Mouse (Mus musculus) neural tube, embryonic 14.5 days (tissue): ENCODE measurements at regions not wholly inside any gene's neighbourhood (a gene's known extent, or its start where the extent isn't known, plus 50 kb on each side); places are given as distances from the start of the nearest gene placed in this dataset.
A peak's percentile ranks its signal among the peaks of the same experiment; 100 is the strongest.

Source experiments
- ATAC-seq: fragments of 200-750 bp; cut with Nextera tagmentation; 2 replicates; pipeline ENCODE4 v1.8.0; 2017; ENCODE audit warnings: low read depth, mild to moderate bottlenecking, moderate TSS enrichment, moderate library complexity
- H3K27ac ChIP-seq: fragments of 300-500 bp; sonication (generic); 2 replicates; pipeline ENCODE4 v1.5.1; 2014; ENCODE audit warnings: low read depth, mild to moderate bottlenecking, control low read depth, low read length, moderate library complexity, mixed read lengths
- H3K27me3 ChIP-seq: fragments of 300-500 bp; sonication (generic); 2 replicates; pipeline ENCODE4 v1.6.1; 2014; ENCODE audit warnings: low read length; ENCODE audit not compliant: control insufficient read depth, insufficient read depth
- H3K36me3 ChIP-seq: fragments of 300-500 bp; sonication (generic); 2 replicates; pipeline ENCODE4 v1.6.1; 2014; ENCODE audit warnings: low read length, mixed read lengths; ENCODE audit not compliant: control insufficient read depth, insufficient read depth
- H3K4me1 ChIP-seq: fragments of 300-500 bp; sonication (generic); 2 replicates; pipeline ENCODE4 v1.6.1; 2014; ENCODE audit warnings: low read length; ENCODE audit not compliant: control insufficient read depth, insufficient read depth
- H3K4me2 ChIP-seq: fragments of 300-500 bp; sonication (generic); 2 replicates; pipeline ENCODE4 v1.6.1; 2014; ENCODE audit warnings: mild to moderate bottlenecking, low read depth, low read length, control low read depth
- H3K4me3 ChIP-seq: fragments of 300-500 bp; sonication (generic); 2 replicates; pipeline ENCODE4 v1.5.1; 2014; ENCODE audit warnings: low read depth, low read length, control low read depth, mixed read lengths
- H3K9ac ChIP-seq: fragments of 300-500 bp; sonication (generic); replicated peaks from 2 replicates; pipeline ENCODE4 v1.6.1; 2014; ENCODE audit warnings: low read depth, mild to moderate bottlenecking, control low read depth, low read length, mixed read lengths
- H3K9me3 ChIP-seq: fragments of 300-500 bp; sonication (generic); 2 replicates; pipeline ENCODE4 v1.6.1; 2016; ENCODE audit warnings: low read length; ENCODE audit not compliant: control insufficient read depth
- WGBS: fragments of 180-500 bp; shearing (Covaris S2); extraction: QIAGEN DNeasy Blood & Tissue Kit; methylation state at CpG from one replicate; pipeline ENCODE4 v1.1.7; 2014; 5-methylcytosine and 5-hydroxymethylcytosine counted together

- peak; percentile 89 for ATAC-seq
- no peaks in the 10 kb centered on the region for H3K36me3 ChIP-seq
Measured at GRCm38 (mm10) chr2:95891566-95891965, 426.4 kb upstream of the Lrrc4c start.

GRCm38 (mm10) chr2:95905026-95905425 lies 412.9 kb upstream of the Lrrc4c start:
- Histone ChIP-seq H3K4me3 (no peak overlapping the region), H3K9me3 (no peaks in the 10 kb centered on the region), H3K27ac (no peak overlapping the region), H3K4me2 (no peak overlapping the region), H3K9ac (no peak overlapping the region), H3K27me3 (no peaks in the 10 kb centered on the region), H3K4me1 (no peaks in the 10 kb centered on the region), H3K36me3 (no peaks in the 10 kb centered on the region)
- no peak for ATAC-seq
- 71% methylated on average over 4 of the region's 4 CpGs for WGBS

More at GRCm38 (mm10) chr2:95891566-95891965, 426.4 kb upstream of the Lrrc4c start:
- Histone ChIP-seq H3K4me3 (no peak overlapping the region), H3K27me3 (no peaks in the 10 kb centered on the region), H3K27ac (no peak overlapping the region), H3K4me2 (no peak overlapping the region), H3K4me1 (no peaks in the 10 kb centered on the region), H3K9me3 (no peaks in the 10 kb centered on the region), H3K9ac (no peak overlapping the region)
- 38% methylated on average over 2 of the region's 2 CpGs for WGBS

- Histone ChIP-seq H3K27ac (no peak overlapping the region), H3K27me3 (no peaks in the 10 kb centered on the region), H3K4me2 (no peak overlapping the region), H3K9ac (no peak overlapping the region), H3K36me3 (no peaks in the 10 kb centered on the region), H3K4me3 (no peak overlapping the region), H3K4me1 (no peaks in the 10 kb centered on the region), H3K9me3 (no peaks in the 10 kb centered on the region)
- ATAC-seq = no peak
Measured at GRCm38 (mm10) chr2:95909758-95910157, 408.2 kb upstream of the Lrrc4c start.

GRCm38 (mm10) chr2:95910160-95910559 lies 407.8 kb upstream of the Lrrc4c start:
- Histone ChIP-seq H3K27me3 (no peaks in the 10 kb centered on the region), H3K4me2 (no peak overlapping the region), H3K9me3 (no peaks in the 10 kb centered on the region), H3K4me1 (no peaks in the 10 kb centered on the region), H3K36me3 (no peaks in the 10 kb centered on the region), H3K27ac (no peak overlapping the region), H3K4me3 (no peak overlapping the region), H3K9ac (no peak overlapping the region)
- WGBS = 73% methylated on average over 2 of the region's 2 CpGs
- ATAC-seq = no peak
